In genomic region chr13:109647479-109648199, GRCm38 (mm10) we compare ENCODE assay signal across 20 mouse cellular contexts.
DNase-seq lines count a peak whose midpoint lies in the region; ATAC-seq and TF ChIP-seq lines count a peak whose summit lies in the region.
"Had no signal": no experiment of that assay in that cellular context is flagged by ENCODE, and none has a peak within 500 bp of the region (broad histone marks: within the 10 kb centered on the region; RNA-seq: fewer than 3 reads in every experiment).

No protein-coding gene starts in this region.

- DNase-seq in ES-E14 (ENCODE audit: low read depth, low spot score) (no peak), NIH3T3 (ENCODE audit: low read depth) (peak; percentile 65)
- no peak for DNase-seq in liver, postnatal 0 days
- DNase-seq in limb, embryonic 10.5 days (ENCODE audit: low spot score): no peak
- no peak for DNase-seq in urinary bladder, postnatal 14 days (ENCODE audit: low spot score)
- no peak for DNase-seq in left cerebral cortex, postnatal 36 days (ENCODE audit: low spot score in 2 of 2)
- DNase-seq: cerebellum, postnatal 10 days; heart, adult 2 months; heart, postnatal 4 days; kidney, postnatal 10 days; layer of hippocampus, adult 9-11 months; left cerebral cortex, postnatal 4 days; right cerebral cortex, postnatal 4 days; thymus, postnatal 25 days had no signal

- TF ChIP-seq CTCF in liver, postnatal 0 days (IDR thresholded peaks at IDR 0.05; ENCODE audit: low read depth): no peak

- no peaks in the 10 kb centered on the region for H3K9me3 ChIP-seq in ES-E14 (ENCODE audit: control insufficient read depth, insufficient read depth, low read depth, low read length)
- no peaks in the 10 kb centered on the region for H3K9me3 ChIP-seq in erythroblast, embryonic 14.5 days (ENCODE audit: control insufficient read depth, low read length)
- no peaks in the 10 kb centered on the region for H3K9me3 ChIP-seq in liver, postnatal 0 days (ENCODE audit: low read length)
- H3K9me3 ChIP-seq in limb, embryonic 10.5 days (replicated peaks): no peaks in the 10 kb centered on the region
- H3K9me3 ChIP-seq: embryonic facial prominence, embryonic 10.5 days; intestine, embryonic 15.5 days; lung, embryonic 15.5 days; midbrain, embryonic 12.5 days had no signal

- in situ Hi-C loops in ES-E14 (cut with MboI; ENCODE audit: low sequenced_read_pairs in 2 of 2, unreplicated experiment in 2 of 2): no loop called here

- no peaks in the 10 kb centered on the region for H3K36me3 ChIP-seq in ES-E14 (ENCODE audit: control insufficient read depth, insufficient read depth, low read length, poor library complexity, severe bottlenecking)
- no peaks in the 10 kb centered on the region; the same call in none of the 2 replicates for H3K36me3 ChIP-seq in erythroblast, embryonic 14.5 days (ENCODE audit: control insufficient read depth)
- H3K36me3 ChIP-seq in liver, postnatal 0 days (replicated peaks; ENCODE audit: insufficient read depth, low read length): no peaks in the 10 kb centered on the region
- H3K36me3 ChIP-seq in limb, embryonic 10.5 days: no peaks in the 10 kb centered on the region
- H3K36me3 ChIP-seq: embryonic facial prominence, embryonic 10.5 days; intestine, embryonic 15.5 days; lung, embryonic 15.5 days; midbrain, embryonic 12.5 days had no signal

- peaks cover 26 to 31% of the 10 kb centered on the region in 2 experiments for H3K4me1 ChIP-seq in ES-E14 (ENCODE audit: control insufficient read depth in 2 of 2, insufficient read depth in 2 of 2, low read length in 2 of 2, poor library complexity in 1 of 2)
- peaks cover 89% of the 10 kb centered on the region for H3K4me1 ChIP-seq in erythroblast, embryonic 14.5 days (ENCODE audit: control insufficient read depth)
- peaks cover 44% of the 10 kb centered on the region for H3K4me1 ChIP-seq in liver, postnatal 0 days (ENCODE audit: insufficient read depth)
- peaks cover 26% of the 10 kb centered on the region for H3K4me1 ChIP-seq in limb, embryonic 10.5 days
- H3K4me1 ChIP-seq: intestine, embryonic 15.5 days had no signal

- no peak overlapping the region for H3K27ac ChIP-seq in ES-E14 (ENCODE audit: insufficient read depth, low read depth, low read length, poor library complexity, severe bottlenecking)
- peak overlapping the region; percentile 64 for H3K27ac ChIP-seq in liver, postnatal 0 days (ENCODE audit: low read depth)
- no peak overlapping the region for H3K27ac ChIP-seq in limb, embryonic 10.5 days
- H3K27ac ChIP-seq: heart, adult 2 months; intestine, embryonic 15.5 days; lung, embryonic 15.5 days had no signal

- no peak; the same call in 1 of the 2 replicates for ATAC-seq in liver, postnatal 0 days
- ATAC-seq: activated CD4-positive, CD25-positive, alpha-beta regulatory T cell, adult 4 months; intestine, embryonic 15.5 days had no signal

- peak overlapping the region; percentile 27 for H3K4me2 ChIP-seq in liver, postnatal 0 days (ENCODE audit: low read depth, low read length)
- H3K4me2 ChIP-seq: intestine, embryonic 15.5 days; lung, embryonic 15.5 days; midbrain, embryonic 12.5 days had no signal

- no peaks in the 10 kb centered on the region for H3K27me3 ChIP-seq in erythroblast, embryonic 14.5 days (ENCODE audit: control insufficient read depth)
- H3K27me3 ChIP-seq in liver, postnatal 0 days (ENCODE audit: insufficient read depth, low read length): no peaks in the 10 kb centered on the region
- no peaks in the 10 kb centered on the region for H3K27me3 ChIP-seq in limb, embryonic 10.5 days (ENCODE audit: low read depth, poor library complexity, severe bottlenecking)
- H3K27me3 ChIP-seq: intestine, embryonic 15.5 days; lung, embryonic 15.5 days; midbrain, embryonic 12.5 days had no signal

- no peak overlapping the region for H3K9ac ChIP-seq in ES-E14 (ENCODE audit: insufficient read depth, low read depth, low read length, poor library complexity, severe bottlenecking)
- no peak overlapping the region for H3K9ac ChIP-seq in liver, postnatal 0 days (replicated peaks)
- H3K9ac ChIP-seq: intestine, embryonic 15.5 days; lung, embryonic 15.5 days; midbrain, embryonic 12.5 days had no signal

- H3K4me3 ChIP-seq in ES-E14 (ENCODE audit: insufficient read depth in 1 of 2, low read depth in 1 of 2, low read length in 2 of 2, poor library complexity in 1 of 2, severe bottlenecking in 1 of 2): no peak overlapping the region
- peak overlapping the region; percentile 33 for H3K4me3 ChIP-seq in erythroblast, embryonic 14.5 days (replicated peaks)
- H3K4me3 ChIP-seq in liver, postnatal 0 days (ENCODE audit: low read depth, low read length): no peak overlapping the region
- H3K4me3 ChIP-seq in limb, embryonic 10.5 days: no peak overlapping the region
- H3K4me3 ChIP-seq: embryonic facial prominence, embryonic 10.5 days; heart, adult 2 months; intestine, embryonic 15.5 days; lung, embryonic 15.5 days; midbrain, embryonic 12.5 days had no signal

- intact Hi-C loops in left cerebral cortex, postnatal 36 days (cut with DNase I): no loop called here

- TF ChIP-seq EP300 in liver, postnatal 0 days (IDR thresholded peaks at IDR 0.05; ENCODE audit: low read depth): peak; percentile 97

- 54% methylated on average over 7 of the region's 7 CpGs for WGBS in liver, postnatal 0 days (ENCODE audit: insufficient replicate concordance)
- 84% methylated on average over 7 of the region's 7 CpGs for WGBS in limb, embryonic 10.5 days

TF ChIP-seq in ES-E14, 5 proteins besides CTCF, POLR2A, EP300 and RAD21:
- 0 out of 2 replicates have a peak, but pooled peaks have one; percentile 18 for TF ChIP-seq MAFK (IDR thresholded peaks at IDR 0.05; ENCODE audit: insufficient read depth, low read depth, low read length)
- TF ChIP-seq ZC3H11A (IDR thresholded peaks at IDR 0.05; ENCODE audit: borderline replicate concordance, low read depth, low read length): no peak
